Mouse (Mus musculus): ENCODE results near the gene Des. TPM values are rescaled to one million over a fixed set of nuclear protein-coding genes. Genes with fewer than 3 reads are reported as not detected.

Gene Des
- polyA plus RNA-seq, 1 experiment, result 185 TPM

- H3K4me3 ChIP-seq (replicated peaks; ENCODE audit: extremely low read depth, low read depth, low read length), result no peak overlapping the region
- no peak for TF ChIP-seq CTCF (IDR thresholded peaks at IDR 0.05; ENCODE audit: insufficient read depth, low read length)
- TF ChIP-seq POLR2A (IDR thresholded peaks at IDR 0.05; ENCODE audit: borderline replicate concordance, extremely low read depth, low read depth, low read length), result no peak
- 64% methylated on average over 2 of the region's 2 CpGs for WGBS
Measured at GRCm38 (mm10) chr1:75379196-75379595, 19.1 kb downstream of the Des start.

GRCm38 (mm10) chr1:75379931-75380330 is 19.8 kb downstream of the Des start:
- WGBS, result 71% methylated on average over 8 of the region's 8 CpGs
- TF ChIP-seq POLR2A (IDR thresholded peaks at IDR 0.05; ENCODE audit: borderline replicate concordance, extremely low read depth, low read depth, low read length), result no peak
- no peak for TF ChIP-seq CTCF (IDR thresholded peaks at IDR 0.05; ENCODE audit: insufficient read depth, low read length)
- no peak overlapping the region for H3K4me3 ChIP-seq (replicated peaks; ENCODE audit: extremely low read depth, low read depth, low read length)
- H3K4me1 ChIP-seq (ENCODE audit: control insufficient read depth, insufficient read depth, low read length), result no peaks in the 10 kb centered on the region
- no peak for DNase-seq

More at GRCm38 (mm10) chr1:75379196-75379595, 19.1 kb downstream of the Des start:
- no peaks in the 10 kb centered on the region for H3K4me1 ChIP-seq (ENCODE audit: control insufficient read depth, insufficient read depth, low read length)
- no peak for DNase-seq

- WGBS, result 47% methylated on average over 2 of the region's 2 CpGs
- no peak overlapping the region for H3K4me3 ChIP-seq (replicated peaks; ENCODE audit: extremely low read depth, low read depth, low read length)
- no peak for TF ChIP-seq CTCF (IDR thresholded peaks at IDR 0.05; ENCODE audit: insufficient read depth, low read length)
- no peak for TF ChIP-seq POLR2A (IDR thresholded peaks at IDR 0.05; ENCODE audit: borderline replicate concordance, extremely low read depth, low read depth, low read length)
- no peak for DNase-seq
- H3K4me1 ChIP-seq (ENCODE audit: control insufficient read depth, insufficient read depth, low read length), result no peaks in the 10 kb centered on the region
Measured at GRCm38 (mm10) chr1:75380951-75381350, 20.8 kb downstream of the Des start.

- no peak for DNase-seq
- Histone ChIP-seq H3K4me1 (ENCODE audit: control insufficient read depth, insufficient read depth, low read length) (no peaks in the 10 kb centered on the region), H3K4me3 (replicated peaks; ENCODE audit: extremely low read depth, low read depth, low read length) (peak overlapping the region; percentile 53)
- 8% methylated on average over 32 of the region's 60 CpGs for WGBS
- TF ChIP-seq POLR2A (IDR thresholded peaks at IDR 0.05; ENCODE audit: borderline replicate concordance, extremely low read depth, low read depth, low read length) (no peak), CTCF (IDR thresholded peaks at IDR 0.05; ENCODE audit: insufficient read depth, low read length) (no peak)
Measured at GRCm38 (mm10) chr1:75381482-75382355, 21.6 kb downstream of the Des start.

- DNase-seq, result no peak
- 0 out of 2 replicates have a peak, but pooled peaks have one; percentile 18 for TF ChIP-seq POLR2A (IDR thresholded peaks at IDR 0.05; ENCODE audit: borderline replicate concordance, extremely low read depth, low read depth, low read length)
- TF ChIP-seq CTCF (IDR thresholded peaks at IDR 0.05; ENCODE audit: insufficient read depth, low read length), result no peak
- Histone ChIP-seq H3K4me3 (replicated peaks; ENCODE audit: extremely low read depth, low read depth, low read length) (peak overlapping the region; percentile 47), H3K4me1 (ENCODE audit: control insufficient read depth, insufficient read depth, low read length) (no peaks in the 10 kb centered on the region)
- WGBS, result 4% methylated on average over 28 of the region's 28 CpGs
Measured at GRCm38 (mm10) chr1:75382356-75383071, 22.4 kb downstream of the Des start.

- 83% methylated on average over 27 of the region's 27 CpGs for whole genome bisulfite sequencing
- no peak for DNase-seq
- Histone ChIP-seq H3K4me1 (ENCODE audit: control insufficient read depth, insufficient read depth, low read length) (no peaks in the 10 kb centered on the region), H3K4me3 (replicated peaks; ENCODE audit: extremely low read depth, low read depth, low read length) (no peak overlapping the region)
- TF ChIP-seq POLR2A (IDR thresholded peaks at IDR 0.05; ENCODE audit: borderline replicate concordance, extremely low read depth, low read depth, low read length) (no peak), CTCF (IDR thresholded peaks at IDR 0.05; ENCODE audit: insufficient read depth, low read length) (no peak)
Measured at GRCm38 (mm10) chr1:75384470-75385141, 24.5 kb downstream of the Des start.

GRCm38 (mm10) chr1:75385142-75385730 is 25.1 kb downstream of the Des start:
- 72% methylated on average over 20 of the region's 20 CpGs for WGBS
- H3K4me1 ChIP-seq (ENCODE audit: control insufficient read depth, insufficient read depth, low read length), result no peaks in the 10 kb centered on the region
- TF ChIP-seq POLR2A (IDR thresholded peaks at IDR 0.05; ENCODE audit: borderline replicate concordance, extremely low read depth, low read depth, low read length), result no peak
- no peak for TF ChIP-seq CTCF (IDR thresholded peaks at IDR 0.05; ENCODE audit: insufficient read depth, low read length)
- DNase-seq, result no peak
- H3K4me3 ChIP-seq (replicated peaks; ENCODE audit: extremely low read depth, low read depth, low read length), result no peak overlapping the region

- 41% methylated on average over 4 of the region's 4 CpGs for WGBS
- Histone ChIP-seq H3K4me3 (replicated peaks; ENCODE audit: extremely low read depth, low read depth, low read length) (no peak overlapping the region), H3K4me1 (ENCODE audit: control insufficient read depth, insufficient read depth, low read length) (no peaks in the 10 kb centered on the region)
- no peak for TF ChIP-seq CTCF (IDR thresholded peaks at IDR 0.05; ENCODE audit: insufficient read depth, low read length)
- TF ChIP-seq POLR2A (IDR thresholded peaks at IDR 0.05; ENCODE audit: borderline replicate concordance, extremely low read depth, low read depth, low read length), result no peak
- DNase-seq, result no peak
Measured at GRCm38 (mm10) chr1:75386149-75386548, 26.0 kb downstream of the Des start.

- no peak for DNase-seq
- Histone ChIP-seq H3K4me3 (replicated peaks; ENCODE audit: extremely low read depth, low read depth, low read length) (no peak overlapping the region), H3K4me1 (ENCODE audit: control insufficient read depth, insufficient read depth, low read length) (no peaks in the 10 kb centered on the region)
- WGBS, result 31% methylated on average over 7 of the region's 7 CpGs
- TF ChIP-seq CTCF (IDR thresholded peaks at IDR 0.05; ENCODE audit: insufficient read depth, low read length), result no peak
- TF ChIP-seq POLR2A (IDR thresholded peaks at IDR 0.05; ENCODE audit: borderline replicate concordance, extremely low read depth, low read depth, low read length), result no peak
Measured at GRCm38 (mm10) chr1:75387469-75387928, 27.4 kb downstream of the Des start.
